Mouse (Mus musculus) liver, embryonic 14.5 days (tissue): ENCODE measurements around the gene Egfl7. TPM values are rescaled to one million over a fixed set of nuclear protein-coding genes. Genes with fewer than 3 reads are reported as not detected.

Source experiments
- ATAC-seq: fragments of 200-750 bp; cut with Nextera tagmentation; 2 replicates; pipeline ENCODE4 v1.8.0; 2017; ENCODE audit warnings: moderate number of reproducible peaks, mild to moderate bottlenecking, moderate library complexity; ENCODE audit not compliant: insufficient read depth
- DNase-seq, 3 experiments: peaks; one replicate each; pipeline ENCODE4 v3.0.0-alpha.2; 2012 to 2013; ENCODE audit warnings: low read depth in 3 of 3, low spot score in 3 of 3
- H3K27ac ChIP-seq: fragments of 300-500 bp; sonication (generic); 2 replicates; pipeline ENCODE4 v1.5.1; 2014; ENCODE audit warnings: moderate library complexity, mild to moderate bottlenecking, control low read depth, inconsistent platforms
- H3K27me3 ChIP-seq: fragments of 300-500 bp; sonication (generic); 2 replicates; pipeline ENCODE4 v1.6.1; 2014; ENCODE audit warnings: mild to moderate bottlenecking, low read length, moderate library complexity; ENCODE audit not compliant: control insufficient read depth, insufficient read depth
- H3K36me3 ChIP-seq: fragments of 300-500 bp; sonication (generic); replicated peaks from 2 replicates; pipeline ENCODE4 v1.6.1; 2014; ENCODE audit warnings: low read depth; ENCODE audit not compliant: control insufficient read depth, insufficient read depth
- H3K4me1 ChIP-seq, 2 experiments: fragments of 200-500 bp in 1 of 2; fragments of 300-500 bp in 1 of 2; sonication (generic) in 1 of 2; replicated peaks; 2 replicates each; pipeline ENCODE4 v1.6.1; 2012 to 2014; ENCODE audit warnings: antibody characterized with exemption in 1 of 2, inconsistent platforms in 1 of 2, low read length in 1 of 2; ENCODE audit not compliant: control insufficient read depth in 2 of 2, insufficient read depth in 2 of 2
- H3K4me2 ChIP-seq: fragments of 300-500 bp; sonication (generic); 2 replicates; pipeline ENCODE4 v1.6.1; 2014; ENCODE audit warnings: low read depth, mild to moderate bottlenecking, control low read depth, moderate library complexity
- H3K4me3 ChIP-seq, 2 experiments: fragments of 200-500 bp in 1 of 2; fragments of 300-500 bp in 1 of 2; sonication (generic) in 1 of 2; 2 replicates each; pipeline ENCODE4 v1.5.1; 2012 to 2014; ENCODE audit warnings: low read depth in 2 of 2, low read length in 2 of 2, mild to moderate bottlenecking in 2 of 2, control low read depth in 1 of 2, inconsistent platforms in 1 of 2, moderate library complexity in 1 of 2; ENCODE audit not compliant: insufficient read depth in 1 of 2
- H3K9ac ChIP-seq: fragments of 300-500 bp; sonication (generic); replicated peaks from 2 replicates; pipeline ENCODE4 v1.6.1; 2014; ENCODE audit warnings: mild to moderate bottlenecking, control low read depth, moderate library complexity
- H3K9me3 ChIP-seq: fragments of 300-500 bp; sonication (generic); 2 replicates; pipeline ENCODE4 v1.6.1; 2016; ENCODE audit warnings: low read length, mixed read lengths; ENCODE audit not compliant: control insufficient read depth
- CTCF ChIP-seq: IDR thresholded peaks from 2 replicates; pipeline ENCODE4 v1.5.1; 2016; ENCODE audit warnings: antibody characterized with exemption, low read depth, control low read depth
- EP300 ChIP-seq: IDR thresholded peaks from 2 replicates; pipeline ENCODE4 v1.6.1; 2016; ENCODE audit warnings: antibody characterized with exemption, low read depth
- WGBS: fragments of 180-500 bp; shearing (Covaris S2); extraction: QIAGEN DNeasy Blood & Tissue Kit; methylation state at CpG from one replicate; pipeline ENCODE4 v1.1.7; 2014; ENCODE audit not compliant: insufficient replicate concordance; 5-methylcytosine and 5-hydroxymethylcytosine counted together
- polyA plus RNA-seq, 2 experiments: library from polyadenylated mRNA; depleted of rRNA in 1 of 2; stranded (reverse) in 1 of 2; unstranded in 1 of 2; fragments of >200 nt; fragmentation: Nextera tagmentation in 1 of 2; extraction: Ambion mirVana in 1 of 2; gene quantifications; 2 replicates each; pipeline versions ENCODE4 v1.2.1 to v1.2.3; 2012 to 2014

Egfl7 gene
- polyA plus RNA-seq, 2 experiments, result 47.6 to 68.0 TPM

DNA sequence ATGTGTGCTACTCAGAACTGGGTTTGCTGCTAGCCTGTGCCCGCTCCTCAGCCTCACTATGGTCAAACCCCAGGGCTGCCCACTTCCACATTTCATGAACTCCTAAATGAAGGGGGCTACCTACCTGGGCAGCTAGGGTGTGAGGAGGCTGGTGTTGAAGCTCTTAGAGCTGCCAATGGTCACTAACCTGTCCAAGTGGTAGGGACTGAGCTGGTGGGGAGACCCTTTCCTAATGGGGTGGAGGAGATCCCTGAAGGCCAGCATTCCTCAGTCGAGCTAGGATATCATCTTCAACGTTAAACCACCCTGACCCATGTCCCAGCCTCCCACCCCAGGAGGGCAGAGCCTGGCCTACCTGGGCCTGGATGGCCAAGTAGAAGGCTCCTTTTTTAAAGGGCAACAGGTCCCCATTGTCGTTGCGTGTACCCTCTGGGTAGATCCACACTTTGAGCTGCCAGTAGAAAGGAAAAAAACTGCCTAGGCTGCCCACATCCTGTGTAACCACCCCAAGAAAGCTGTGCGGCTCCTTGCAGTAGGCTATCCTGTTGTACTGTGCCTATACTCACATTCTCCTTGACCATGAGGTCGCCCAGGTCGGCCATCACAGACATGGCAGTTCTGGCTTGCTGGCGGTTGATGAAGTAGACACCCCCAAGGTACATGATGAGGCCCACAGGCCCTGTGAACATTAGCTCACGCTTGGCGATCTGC lies 16.1 kb downstream of the Egfl7 start:
- ATAC-seq, result no peak
- Histone ChIP-seq H3K9me3 (no peaks in the 10 kb centered on the region), H3K27ac (no peak overlapping the region), H3K36me3 (no peaks in the 10 kb centered on the region; the same call in 1 of the 2 replicates), H3K4me3 (no peak overlapping the region), H3K9ac (no peak overlapping the region), H3K4me2 (no peak overlapping the region), H3K27me3 (no peaks in the 10 kb centered on the region), H3K4me1 (peaks cover 0 to 21% of the 10 kb centered on the region in 2 experiments; a peak in 2 of 4 replicates)
- TF ChIP-seq EP300, result no peak
- TF ChIP-seq CTCF, result no peak
- DNase-seq, result no peak
- 64% methylated on average over 11 of the region's 11 CpGs for WGBS

GRCm38 (mm10) chr2:26596898-26597297 lies 17.1 kb downstream of the Egfl7 start:
- 86% methylated on average over 3 of the region's 3 CpGs for WGBS
- H3K36me3 ChIP-seq, result no peaks in the 10 kb centered on the region; the same call in 1 of the 2 replicates
- H3K4me3 ChIP-seq, result no peak overlapping the region
- H3K9ac ChIP-seq, result no peak overlapping the region
- no peak for DNase-seq
- TF ChIP-seq EP300 (no peak), CTCF (no peak)
- no peaks in the 10 kb centered on the region for H3K27me3 ChIP-seq
- peaks cover 0 to 22% of the 10 kb centered on the region in 2 experiments; a peak in 2 of 4 replicates for H3K4me1 ChIP-seq
- no peak for ATAC-seq
- H3K4me2 ChIP-seq, result no peak overlapping the region
- no peak overlapping the region for H3K27ac ChIP-seq
- H3K9me3 ChIP-seq, result no peaks in the 10 kb centered on the region

- TF ChIP-seq EP300 (no peak), CTCF (no peak)
These were observed 18.0 kb downstream of the Egfl7 start for GRCm38 (mm10) chr2:26597810-26598209.

GRCm38 (mm10) chr2:26598462-26598861 lies 18.6 kb downstream of the Egfl7 start:
- no peak overlapping the region for H3K9ac ChIP-seq
- no peaks in the 10 kb centered on the region for H3K9me3 ChIP-seq
- no peaks in the 10 kb centered on the region; the same call in none of the 2 replicates for H3K27me3 ChIP-seq
- H3K27ac ChIP-seq, result no peak overlapping the region
- TF ChIP-seq CTCF (no peak), EP300 (no peak)
- ATAC-seq (no peak), DNase-seq (no peak)
- H3K36me3 ChIP-seq, result no peaks in the 10 kb centered on the region; the same call in 1 of the 2 replicates
- H3K4me3 ChIP-seq, result no peak overlapping the region
- 54% methylated on average over 3 of the region's 3 CpGs for WGBS
- peaks cover 0 to 25% of the 10 kb centered on the region in 2 experiments; a peak in 2 of 4 replicates for H3K4me1 ChIP-seq
- H3K4me2 ChIP-seq, result no peak overlapping the region

More at GRCm38 (mm10) chr2:26597810-26598209, 18.0 kb downstream of the Egfl7 start:
- DNase-seq (no peak), ATAC-seq (no peak)
- no peak overlapping the region for H3K4me2 ChIP-seq
- no peak overlapping the region for H3K9ac ChIP-seq
- WGBS, result 82% methylated on average over 2 of the region's 2 CpGs
- no peak overlapping the region for H3K27ac ChIP-seq
- no peaks in the 10 kb centered on the region; the same call in 1 of the 2 replicates for H3K36me3 ChIP-seq
- H3K9me3 ChIP-seq, result no peaks in the 10 kb centered on the region
- no peak overlapping the region for H3K4me3 ChIP-seq
- no peaks in the 10 kb centered on the region for H3K27me3 ChIP-seq
- H3K4me1 ChIP-seq, result peaks cover 0 to 25% of the 10 kb centered on the region in 2 experiments; a peak in 2 of 4 replicates

- H3K36me3 ChIP-seq, result no peaks in the 10 kb centered on the region
- peaks cover 7% of the 10 kb centered on the region for H3K27me3 ChIP-seq
- DNase-seq, result no peak
- peaks cover 0 to 21% of the 10 kb centered on the region in 2 experiments; a peak in 2 of 4 replicates for H3K4me1 ChIP-seq
- 59% methylated on average over 4 of the region's 4 CpGs for WGBS
- no peak overlapping the region for H3K9ac ChIP-seq
- no peak for TF ChIP-seq EP300
- TF ChIP-seq CTCF, result no peak
- no peak overlapping the region for H3K4me2 ChIP-seq
- no peaks in the 10 kb centered on the region for H3K9me3 ChIP-seq
- ATAC-seq, result no peak
- H3K27ac ChIP-seq, result peak overlapping the region; percentile 9; the same call in 1 of the 2 replicates
- H3K4me3 ChIP-seq, result no peak overlapping the region
These were observed 20.2 kb downstream of the Egfl7 start for GRCm38 (mm10) chr2:26599965-26600364.
